Mouse (Mus musculus): ENCODE data around the gene Gm21897. TPM values are rescaled to one million over a fixed set of nuclear protein-coding genes. Genes with fewer than 3 reads are reported as not detected.

The Gm21897 gene
- not detected in 2 replicates for polyA plus RNA-seq (2015; fragmentation: Nextera tagmentation; extraction: Ambion mirVana)

DNA sequence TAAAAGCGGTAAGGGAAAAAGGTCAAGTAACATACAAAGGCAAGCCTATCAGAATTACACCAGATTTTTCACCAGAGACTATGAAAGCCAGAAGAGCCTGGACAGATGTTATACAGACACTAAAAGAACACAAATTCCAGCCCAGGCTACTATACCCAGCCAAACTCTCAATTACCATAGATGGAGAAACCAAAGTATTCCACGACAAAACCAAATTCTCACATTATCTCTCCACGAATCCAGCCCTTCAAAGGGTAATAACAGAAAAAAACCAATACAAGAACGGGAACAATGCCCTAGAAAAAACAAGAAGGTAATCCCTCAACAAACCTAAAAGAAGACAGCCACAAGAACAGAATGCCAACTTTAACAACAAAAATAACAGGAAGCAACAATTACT lies at the start of gene Gm21897:
TSS of gene Gm21897 (plus strand) at position 301 of the 400 bp plus-strand sequence.

All from skeletal muscle tissue, postnatal 0 days (tissue).